Mouse (Mus musculus) layer of hippocampus, adult 8-10 months (tissue): ENCODE data around the gene 6430548M08Rik. TPM values are rescaled to one million over a fixed set of nuclear protein-coding genes. Genes with fewer than 3 reads are reported as not detected.

Source experiments
- DNase-seq, 2 experiments: peaks; one replicate each; pipeline ENCODE4 v3.0.0; 2022; ENCODE audit warnings: low spot score in 2 of 2
- total RNA-seq, 4 experiments: library from RNA; stranded (reverse); gene quantifications; 2 replicates each; pipeline ENCODE4 v1.2.4; 2022

Gene 6430548M08Rik
- total RNA-seq, 4 experiments from 2014 or later, result 152 to 193 (median 182) TPM

- DNase-seq, result no peak
These were observed 67.3 kb downstream of the 6430548M08Rik start for GRCm38 (mm10) chr8:120181274-120181673.

GRCm38 (mm10) chr8:120181861-120182414, 68.0 kb downstream of the 6430548M08Rik start:
- DNase-seq, result no peak

- no peak for DNase-seq
These were observed 70.4 kb downstream of the 6430548M08Rik start for GRCm38 (mm10) chr8:120184366-120184765.

GRCm38 (mm10) chr8:120184850-120185792, 71.2 kb downstream of the 6430548M08Rik start:
- no peak for DNase-seq

GRCm38 (mm10) chr8:120186454-120186853, 72.5 kb downstream of the 6430548M08Rik start:
- peak in 1 of 2 experiments; percentile 38 for DNase-seq

- DNase-seq, result no peak
These were observed 74.6 kb downstream of the 6430548M08Rik start for GRCm38 (mm10) chr8:120188510-120188909.

GRCm38 (mm10) chr8:120189440-120189839, 75.5 kb downstream of the 6430548M08Rik start:
- no peak for DNase-seq

- DNase-seq, result no peak
These were observed 76.3 kb downstream of the 6430548M08Rik start for GRCm38 (mm10) chr8:120190107-120190809.

GRCm38 (mm10) chr8:120190810-120191413, 77.0 kb downstream of the 6430548M08Rik start:
- DNase-seq, result peak; percentile 82 to 85

- no peak for DNase-seq
These were observed 77.7 kb downstream of the 6430548M08Rik start for GRCm38 (mm10) chr8:120191633-120192032.

GRCm38 (mm10) chr8:120192118-120192517, 78.2 kb downstream of the 6430548M08Rik start:
- no peak for DNase-seq

- DNase-seq, result no peak
These were observed 87.4 kb downstream of the 6430548M08Rik start for GRCm38 (mm10) chr8:120201351-120201750.

GRCm38 (mm10) chr8:120202546-120202945, 88.6 kb downstream of the 6430548M08Rik start:
- DNase-seq, result no peak

- no peak for DNase-seq
These were observed 90.9 kb downstream of the 6430548M08Rik start for GRCm38 (mm10) chr8:120204736-120205360.

GRCm38 (mm10) chr8:120205916-120206315, 92.0 kb downstream of the 6430548M08Rik start:
- no peak for DNase-seq

GRCm38 (mm10) chr8:120207364-120207763, 93.4 kb downstream of the 6430548M08Rik start:
- DNase-seq, result no peak

GRCm38 (mm10) chr8:120208113-120208512, 94.2 kb downstream of the 6430548M08Rik start:
- DNase-seq, result no peak

- DNase-seq, result no peak
These were observed 97.4 kb downstream of the 6430548M08Rik start for GRCm38 (mm10) chr8:120211345-120211744.

- DNase-seq, result no peak
These were observed 98.6 kb downstream of the 6430548M08Rik start for GRCm38 (mm10) chr8:120212596-120212995.

GRCm38 (mm10) chr8:120213229-120213628, 99.3 kb downstream of the 6430548M08Rik start:
- no peak for DNase-seq

GRCm38 (mm10) chr8:120213939-120214338, 100.0 kb downstream of the 6430548M08Rik start:
- no peak for DNase-seq
